Mouse (Mus musculus) splenic B cell, adult 2 months (primary cell): ENCODE data around the gene Gm10409.
"Not testable (repeated sequence)": the region's sequence is repeated elsewhere in the genome, so short reads cannot be mapped to it uniquely, and the experiment has no call there.

Source experiments
- DNase-seq: peaks from one replicate; pipeline ENCODE4 v3.0.0-alpha.2; 2011; ENCODE audit warnings: low read depth, low spot score
- H3K27me3 ChIP-seq: 2 replicates; pipeline ENCODE4 v1.6.1; 2012; ENCODE audit warnings: mild to moderate bottlenecking, low read length, moderate library complexity, mixed read lengths; ENCODE audit not compliant: control insufficient read depth, poor library complexity, insufficient read depth, severe bottlenecking
- H3K36me3 ChIP-seq: 2 replicates; pipeline ENCODE4 v1.6.1; 2012; ENCODE audit warnings: mild to moderate bottlenecking, low read length, moderate library complexity, mixed read lengths; ENCODE audit not compliant: control insufficient read depth, poor library complexity, insufficient read depth, severe bottlenecking

Gm10409 gene

DNA sequence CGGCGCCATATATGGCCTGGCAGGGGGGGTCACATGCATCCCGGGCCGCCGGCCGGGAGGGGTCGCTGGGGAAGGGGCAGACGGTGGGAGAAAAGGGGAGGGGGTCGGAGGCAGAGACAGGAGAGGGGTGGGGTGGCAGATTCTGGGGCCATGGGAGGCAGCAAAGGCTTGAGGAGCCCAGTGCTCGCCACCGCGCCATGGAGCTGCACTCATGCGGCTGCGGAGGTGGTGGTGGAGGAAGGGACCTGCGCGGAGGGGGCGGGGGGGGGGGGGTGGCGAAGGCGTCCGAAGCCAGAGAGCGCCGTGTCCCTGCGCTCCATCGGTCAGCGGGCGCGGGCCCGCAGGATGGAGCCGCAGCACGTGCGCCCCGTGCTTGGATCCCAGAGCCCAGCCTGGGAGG lies at the start of gene Gm10409:
TSS of gene Gm10409 (plus strand) at position 301 of the 400 bp plus-strand sequence.
- H3K27me3 ChIP-seq, DNase-seq, H3K36me3 ChIP-seq: not testable (repeated sequence)

DNA sequence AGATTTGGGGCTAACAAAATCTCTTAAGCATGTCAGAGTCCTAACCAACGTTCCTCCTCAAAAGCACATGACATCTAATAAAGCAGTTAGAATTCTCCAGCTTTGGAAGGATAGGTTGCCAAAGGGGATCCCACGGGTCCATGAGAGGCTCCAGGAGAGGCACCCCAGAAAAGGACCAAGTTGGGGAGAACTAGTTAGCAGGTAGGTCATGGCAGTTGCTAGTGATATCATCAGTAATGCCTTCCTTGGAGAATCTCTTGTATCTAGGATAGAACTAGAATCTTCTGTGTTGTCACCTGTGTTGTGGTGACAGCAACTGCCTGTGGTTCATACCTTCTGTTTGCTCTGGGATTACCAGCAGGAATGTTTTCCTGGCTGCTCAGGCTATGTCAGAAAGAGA lies 17.6 kb upstream of the Gm10409 start, which contains the start of gene Gm10413:
TSS of gene Gm10413 (plus strand) at position 301 of the 400 bp plus-strand sequence.
- not testable (repeated sequence) for DNase-seq, H3K36me3 ChIP-seq, H3K27me3 ChIP-seq

DNA sequence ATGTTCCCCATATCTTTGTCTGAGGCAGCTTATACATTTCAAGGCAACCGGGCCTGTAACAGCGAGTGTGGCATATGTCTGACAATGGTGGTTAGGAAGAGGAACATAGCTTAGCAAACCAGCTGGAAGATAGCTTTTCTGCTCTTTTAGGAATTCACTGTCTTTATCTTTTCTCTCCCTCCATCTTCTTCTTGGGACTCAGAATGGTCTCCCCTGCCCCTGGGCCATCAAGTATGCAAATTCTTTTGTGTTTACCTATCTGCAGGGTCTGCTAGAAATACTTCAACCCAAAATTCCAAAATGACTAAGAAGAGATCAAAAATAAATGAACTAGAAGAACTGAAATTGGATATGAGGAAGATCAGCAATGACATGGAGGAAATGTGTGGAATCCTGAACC lies 15.4 kb downstream of the Gm10409 start, which contains the start of gene Gm3005:
TSS of gene Gm3005 (plus strand) at position 301 of the 400 bp plus-strand sequence.
- H3K27me3 ChIP-seq, DNase-seq, H3K36me3 ChIP-seq: not testable (repeated sequence)

DNA sequence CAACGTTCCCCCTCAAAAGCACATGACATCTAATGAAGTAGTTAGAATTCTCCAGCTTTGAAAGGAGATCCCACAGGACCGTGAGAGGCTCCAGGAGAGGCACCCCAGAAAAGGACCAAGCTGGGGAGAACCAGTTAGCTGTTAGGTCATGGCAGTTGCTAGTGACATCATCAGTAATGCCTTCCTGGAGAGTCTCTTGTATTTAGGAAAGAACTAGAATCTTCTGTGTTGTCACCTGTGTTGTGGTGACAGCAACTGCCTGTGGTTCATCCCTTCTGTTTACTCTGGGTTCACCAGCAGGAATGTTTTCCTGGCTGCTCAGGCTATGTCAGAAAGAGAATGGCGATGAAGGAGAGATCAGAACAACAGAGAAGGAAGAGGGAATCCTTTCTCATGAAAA lies 36.7 kb downstream of the Gm10409 start, which contains the start of gene Gm10408:
TSS of gene Gm10408 (plus strand) at position 301 of the 400 bp plus-strand sequence.
- DNase-seq, H3K27me3 ChIP-seq, H3K36me3 ChIP-seq: not testable (repeated sequence)
